ENCODE assay signal across 11 mouse cellular contexts in genomic region chr4:152424341-152424740, GRCm38 (mm10). TPM values are rescaled to one million over a fixed set of nuclear protein-coding genes. Genes with fewer than 3 reads are reported as not detected.
DNase-seq lines count a peak whose midpoint lies in the region; ATAC-seq and TF ChIP-seq lines count a peak whose summit lies in the region.
"Had no signal": no experiment of that assay in that cellular context is flagged by ENCODE, and none has a peak within 500 bp of the region (broad histone marks: within the 10 kb centered on the region; RNA-seq: fewer than 3 reads in every experiment).

No protein-coding gene starts in this region.

- 42% methylated on average over 4 of the region's 4 CpGs for WGBS in midbrain, embryonic 14.5 days
- 37% methylated on average over 4 of the region's 4 CpGs for WGBS in midbrain, postnatal 0 days

- no peak overlapping the region for H3ac ChIP-seq in myocyte (ENCODE audit: control insufficient read depth, insufficient read length)

- H3K27ac ChIP-seq in midbrain, embryonic 14.5 days (replicated peaks; ENCODE audit: low read depth, low read length), result no peak overlapping the region
- no peak overlapping the region for H3K27ac ChIP-seq in midbrain, postnatal 0 days (ENCODE audit: low read depth, low read length)
- H3K27ac ChIP-seq: heart, adult 2 months had no signal

- no peak for TF ChIP-seq POLR2A in myocyte (IDR thresholded peaks at IDR 0.05; ENCODE audit: insufficient read length, low read depth)

- no peaks in the 10 kb centered on the region for H3K27me3 ChIP-seq in midbrain, embryonic 14.5 days (ENCODE audit: control insufficient read depth, insufficient read depth, low read length)
- no peaks in the 10 kb centered on the region for H3K27me3 ChIP-seq in midbrain, postnatal 0 days (ENCODE audit: insufficient read depth, low read length)
- H3K27me3 ChIP-seq in myocyte (ENCODE audit: control insufficient read depth, insufficient read depth, insufficient read length), result peaks cover 14% of the 10 kb centered on the region

- H3K4me3 ChIP-seq in midbrain, embryonic 14.5 days (replicated peaks; ENCODE audit: low read depth, low read length), result no peak overlapping the region
- no peak overlapping the region for H3K4me3 ChIP-seq in midbrain, postnatal 0 days (ENCODE audit: low read depth, low read length)
- no peak overlapping the region for H3K4me3 ChIP-seq in myocyte
- H3K4me3 ChIP-seq: heart, adult 2 months had no signal

- H3K4me1 ChIP-seq in midbrain, embryonic 14.5 days (ENCODE audit: control insufficient read depth, insufficient read depth, low read length), result no peaks in the 10 kb centered on the region
- no peaks in the 10 kb centered on the region for H3K4me1 ChIP-seq in midbrain, postnatal 0 days (ENCODE audit: insufficient read depth, low read length)

- H3K79me2 ChIP-seq in myocyte (ENCODE audit: control insufficient read depth, insufficient read depth), result no peaks in the 10 kb centered on the region

- H3K9me3 ChIP-seq in midbrain, embryonic 14.5 days (ENCODE audit: control insufficient read depth, low read length), result no peaks in the 10 kb centered on the region
- H3K9me3 ChIP-seq in midbrain, postnatal 0 days (ENCODE audit: low read length), result no peaks in the 10 kb centered on the region

- no peak for ATAC-seq in midbrain, embryonic 14.5 days (ENCODE audit: low FRiP score, low TSS enrichment)
- no peak for ATAC-seq in midbrain, postnatal 0 days (ENCODE audit: low FRiP score)

- no peak overlapping the region for H3K9ac ChIP-seq in midbrain, embryonic 14.5 days (replicated peaks; ENCODE audit: low read length)
- no peak overlapping the region for H3K9ac ChIP-seq in midbrain, postnatal 0 days (replicated peaks; ENCODE audit: low read length, poor library complexity, severe bottlenecking)

- no peak overlapping the region for H3K4me2 ChIP-seq in midbrain, embryonic 14.5 days (ENCODE audit: low read length)
- no peak overlapping the region for H3K4me2 ChIP-seq in midbrain, postnatal 0 days (ENCODE audit: low read depth, low read length, poor library complexity, severe bottlenecking)
- no peak overlapping the region for H3K4me2 ChIP-seq in myocyte (ENCODE audit: low read depth)

- TF ChIP-seq CTCF in midbrain, postnatal 0 days (IDR thresholded peaks at IDR 0.05), result no peak

- intact Hi-C loops in gastrocnemius, postnatal 14 days (cut with DNase I; ENCODE audit: low total_unique reads), result no loop called here

- DNase-seq in gastrocnemius, postnatal 14 days, result peak; percentile 45
- DNase-seq in gastrocnemius, adult 8-10 months (ENCODE audit: low spot score in 2 of 2), result no peak
- peak; percentile 41 for DNase-seq in midbrain, embryonic 14.5 days
- no peak for DNase-seq in midbrain, postnatal 0 days (ENCODE audit: low spot score)
- peak; percentile 78 for DNase-seq in embryo, embryonic 11 days
- DNase-seq in cerebellum, postnatal 14 days, result no peak
- DNase-seq in layer of hippocampus, adult 11-12 months (ENCODE audit: low spot score), result no peak
- DNase-seq: cerebellum, adult 11 months; heart, adult 2 months had no signal

- H3K36me3 ChIP-seq in midbrain, embryonic 14.5 days (ENCODE audit: control insufficient read depth, insufficient read depth, low read length), result no peaks in the 10 kb centered on the region
- H3K36me3 ChIP-seq in midbrain, postnatal 0 days (ENCODE audit: insufficient read depth, low read length), result no peaks in the 10 kb centered on the region
- H3K36me3 ChIP-seq in myocyte (ENCODE audit: control insufficient read depth, insufficient read depth), result no peaks in the 10 kb centered on the region

TF ChIP-seq in myocyte, 11 proteins besides CTCF, POLR2A, EP300 and RAD21:
- TF ChIP-seq TCF3 (IDR thresholded peaks at IDR 0.05; ENCODE audit: insufficient read length, low read depth), result no peak
- no peak for TF ChIP-seq E2F4 (IDR thresholded peaks at IDR 0.05; ENCODE audit: insufficient read depth)
- TF ChIP-seq SRF (IDR thresholded peaks at IDR 0.05; ENCODE audit: control insufficient read depth, insufficient read length, low read depth), result no peak
- TF ChIP-seq MYOG (IDR thresholded peaks at IDR 0.05; ENCODE audit: control insufficient read depth in 1 of 3, insufficient read depth in 1 of 3, insufficient read length in 2 of 3, low read depth in 2 of 3), result peak in 1 of 3 experiments; percentile 6
- TF ChIP-seq POLR2AphosphoS2 (IDR thresholded peaks at IDR 0.05; ENCODE audit: insufficient read length, low read depth), result no peak
- peak; percentile 82 for TF ChIP-seq REST (IDR thresholded peaks at IDR 0.05; ENCODE audit: insufficient read depth, insufficient read length)
- TF ChIP-seq MYOD1 (IDR thresholded peaks at IDR 0.05; ENCODE audit: control insufficient read depth in 1 of 3, insufficient read length in 2 of 3, low read depth in 2 of 3), result no peak
- TF ChIP-seq TCF12 (IDR thresholded peaks at IDR 0.05; ENCODE audit: insufficient read depth, poor library complexity, severe bottlenecking), result no peak
- no peak for TF ChIP-seq MAX (IDR thresholded peaks at IDR 0.05; ENCODE audit: low read depth)
- no peak for TF ChIP-seq CEBPB (IDR thresholded peaks at IDR 0.05; ENCODE audit: insufficient read depth, poor library complexity, severe bottlenecking)
- no peak for TF ChIP-seq USF1 (IDR thresholded peaks at IDR 0.05; ENCODE audit: low read depth)

RNA-seq across cellular contexts. Expression of gene Nphp4, which starts 52.2 kb away (rescaled TPM):
- 1 to 10 TPM; 1.2 to 1.3 TPM for total RNA-seq in gastrocnemius, postnatal 14 days (2021)
- total RNA-seq in gastrocnemius, adult 8-10 months (2022), result under 1 TPM; 0.40 to 0.92 (median 0.44) TPM
- polyA plus RNA-seq in midbrain, embryonic 14.5 days (2014; fragmentation: Nextera tagmentation; extraction: Ambion mirVana), result 5.9 and 6.0 TPM in 2 replicates
- 8.8 and 12.1 TPM in 2 replicates for total RNA-seq in midbrain, postnatal 0 days (2014; rRNA removed)
- 3.7 and 4.8 TPM in 2 replicates for polyA plus RNA-seq in midbrain, postnatal 0 days (2015; fragmentation: Nextera tagmentation; extraction: Ambion mirVana)
- polyA plus RNA-seq in myocyte (2012; fragmentation: generic; extraction: Trizol), result 2.3 TPM
- total RNA-seq: liver, adult 2 months had no signal

RNA-seq across cellular contexts. Expression of gene Kcnab2, which starts 53.3 kb away (rescaled TPM):
- total RNA-seq in gastrocnemius, postnatal 14 days (2021), result 1 to 10 TPM; 2.2 to 3.2 TPM
- 1 to 10 TPM in 1 of 4 experiments, under 1 TPM in 3; 0.63 to 1.2 (median 0.85) TPM for total RNA-seq in gastrocnemius, adult 8-10 months (2022)
- polyA plus RNA-seq in midbrain, embryonic 14.5 days (2014; fragmentation: Nextera tagmentation; extraction: Ambion mirVana), result 23.6 and 26.9 TPM in 2 replicates
- 51.5 and 66.9 TPM in 2 replicates for total RNA-seq in midbrain, postnatal 0 days (2014; rRNA removed)
- polyA plus RNA-seq in midbrain, postnatal 0 days (2015; fragmentation: Nextera tagmentation; extraction: Ambion mirVana), result 30.2 and 34.8 TPM in 2 replicates
- 14.6 TPM for polyA plus RNA-seq in myocyte (2012; fragmentation: generic; extraction: Trizol)

Comparison
In these comparisons a context has a peak if more than half of its experiments do, and no peak if none do; other contexts are left out.
1. DNase-seq: peak in gastrocnemius, postnatal 14 days (single experiment), midbrain, embryonic 14.5 days (single experiment) and embryo, embryonic 11 days (single experiment); none in gastrocnemius, adult 8-10 months (0 of 2), midbrain, postnatal 0 days (single experiment), cerebellum, postnatal 14 days (0 of 2) and layer of hippocampus, adult 11-12 months (single experiment).
2. RNA of gene Kcnab2, which starts 53.3 kb away (total RNA-seq): 51.5 to 66.9 TPM in midbrain, postnatal 0 days; 2.2 to 3.2 TPM in gastrocnemius, postnatal 14 days and 0.63 to 1.2 TPM in gastrocnemius, adult 8-10 months; every median in the first group is over 10 times any median in the second.